Mouse (Mus musculus): ENCODE results near the gene Atf3. TPM values are rescaled to one million over a fixed set of nuclear protein-coding genes. Genes with fewer than 3 reads are reported as not detected.

The Atf3 gene
- polyA plus RNA-seq, 1 experiment, result 1.6 TPM

GRCm38 (mm10) chr1:191205791-191206190, 12.0 kb downstream of the Atf3 start:
- DNase-seq (ENCODE audit: low read depth in 1 of 2, low spot score in 2 of 2), result no peak
- H3K27ac ChIP-seq (ENCODE audit: insufficient read depth, low read length), result no peak overlapping the region
- no peaks in the 10 kb centered on the region for H3K4me1 ChIP-seq (ENCODE audit: control insufficient read depth, insufficient read depth, insufficient read length)
- H3K4me3 ChIP-seq (ENCODE audit: extremely low read depth, insufficient read depth, insufficient read length), result no peak overlapping the region
- H3K27me3 ChIP-seq (ENCODE audit: control insufficient read depth, insufficient read depth, low read length), result no peaks in the 10 kb centered on the region
- no peak for TF ChIP-seq CTCF (IDR thresholded peaks at IDR 0.05; ENCODE audit: extremely low read depth, insufficient read depth, insufficient read length, insufficient replicate concordance)
- no peak for TF ChIP-seq POLR2A (IDR thresholded peaks at IDR 0.05; ENCODE audit: low read depth, low read length)
- WGBS, result 80% methylated on average over 5 of the region's 5 CpGs
- no peaks in the 10 kb centered on the region for H3K36me3 ChIP-seq (ENCODE audit: control insufficient read depth, insufficient read depth, low read length)

GRCm38 (mm10) chr1:191204876-191205275, 13.0 kb downstream of the Atf3 start:
- 92% methylated on average over 5 of the region's 5 CpGs for WGBS
- Histone ChIP-seq H3K27me3 (ENCODE audit: control insufficient read depth, insufficient read depth, low read length) (no peaks in the 10 kb centered on the region), H3K4me1 (ENCODE audit: control insufficient read depth, insufficient read depth, insufficient read length) (no peaks in the 10 kb centered on the region), H3K4me3 (ENCODE audit: extremely low read depth, insufficient read depth, insufficient read length) (no peak overlapping the region), H3K36me3 (ENCODE audit: control insufficient read depth, insufficient read depth, low read length) (no peaks in the 10 kb centered on the region), H3K27ac (ENCODE audit: insufficient read depth, low read length) (no peak overlapping the region)
- no peak for DNase-seq (ENCODE audit: low read depth in 1 of 2, low spot score in 2 of 2)
- TF ChIP-seq POLR2A (IDR thresholded peaks at IDR 0.05; ENCODE audit: low read depth, low read length), result no peak

- 84% methylated on average over 2 of the region's 2 CpGs for WGBS
- no peak for DNase-seq (ENCODE audit: low read depth in 1 of 2, low spot score in 2 of 2)
- H3K27ac ChIP-seq (ENCODE audit: insufficient read depth, low read length), result no peak overlapping the region
These were observed 14.3 kb downstream of the Atf3 start for GRCm38 (mm10) chr1:191203496-191203895.

GRCm38 (mm10) chr1:191202208-191202952, 15.5 kb downstream of the Atf3 start:
- TF ChIP-seq POLR2A (IDR thresholded peaks at IDR 0.05; ENCODE audit: low read depth, low read length) (no peak), CTCF (IDR thresholded peaks at IDR 0.05; ENCODE audit: extremely low read depth, insufficient read depth, insufficient read length, insufficient replicate concordance) (no peak)
- no peaks in the 10 kb centered on the region for H3K27me3 ChIP-seq (ENCODE audit: control insufficient read depth, insufficient read depth, low read length)
- H3K36me3 ChIP-seq (ENCODE audit: control insufficient read depth, insufficient read depth, low read length), result no peaks in the 10 kb centered on the region
- WGBS, result 87% methylated on average over 11 of the region's 11 CpGs
- no peak overlapping the region for H3K4me3 ChIP-seq (ENCODE audit: extremely low read depth, insufficient read depth, insufficient read length)
- H3K4me1 ChIP-seq (ENCODE audit: control insufficient read depth, insufficient read depth, insufficient read length), result peaks cover 9% of the 10 kb centered on the region
- H3K27ac ChIP-seq (ENCODE audit: insufficient read depth, low read length), result no peak overlapping the region
- DNase-seq (ENCODE audit: low read depth in 1 of 2, low spot score in 2 of 2), result no peak

More at GRCm38 (mm10) chr1:191203496-191203895, 14.3 kb downstream of the Atf3 start:
- no peak for TF ChIP-seq CTCF (IDR thresholded peaks at IDR 0.05; ENCODE audit: extremely low read depth, insufficient read depth, insufficient read length, insufficient replicate concordance)
- no peak overlapping the region for H3K4me3 ChIP-seq (ENCODE audit: extremely low read depth, insufficient read depth, insufficient read length)
- H3K36me3 ChIP-seq (ENCODE audit: control insufficient read depth, insufficient read depth, low read length), result no peaks in the 10 kb centered on the region
- H3K27me3 ChIP-seq (ENCODE audit: control insufficient read depth, insufficient read depth, low read length), result no peaks in the 10 kb centered on the region
- H3K4me1 ChIP-seq (ENCODE audit: control insufficient read depth, insufficient read depth, insufficient read length), result peaks cover 5% of the 10 kb centered on the region

- DNase-seq (ENCODE audit: low read depth in 1 of 2, low spot score in 2 of 2), result peak in 1 of 2 experiments; percentile 44
- Histone ChIP-seq H3K27ac (ENCODE audit: insufficient read depth, low read length) (no peak overlapping the region), H3K4me1 (ENCODE audit: control insufficient read depth, insufficient read depth, insufficient read length) (peaks cover 9% of the 10 kb centered on the region), H3K36me3 (ENCODE audit: control insufficient read depth, insufficient read depth, low read length) (no peaks in the 10 kb centered on the region), H3K4me3 (ENCODE audit: extremely low read depth, insufficient read depth, insufficient read length) (no peak overlapping the region), H3K27me3 (ENCODE audit: control insufficient read depth, insufficient read depth, low read length) (no peaks in the 10 kb centered on the region)
- WGBS, result 66% methylated on average over 9 of the region's 9 CpGs
- no peak for TF ChIP-seq POLR2A (IDR thresholded peaks at IDR 0.05; ENCODE audit: low read depth, low read length)
These were observed 16.8 kb downstream of the Atf3 start for GRCm38 (mm10) chr1:191200816-191201602.

- TF ChIP-seq POLR2A (IDR thresholded peaks at IDR 0.05; ENCODE audit: low read depth, low read length) (no peak), CTCF (IDR thresholded peaks at IDR 0.05; ENCODE audit: extremely low read depth, insufficient read depth, insufficient read length, insufficient replicate concordance) (no peak)
- no peaks in the 10 kb centered on the region for H3K27me3 ChIP-seq (ENCODE audit: control insufficient read depth, insufficient read depth, low read length)
- WGBS, result 9% methylated on average over 7 of the region's 7 CpGs
- no peak overlapping the region; the same call in 1 of the 2 replicates for H3K27ac ChIP-seq (ENCODE audit: insufficient read depth, low read length)
- no peak overlapping the region for H3K4me3 ChIP-seq (ENCODE audit: extremely low read depth, insufficient read depth, insufficient read length)
- DNase-seq (ENCODE audit: low read depth in 1 of 2, low spot score in 2 of 2), result peak; percentile 33 to 75
- no peaks in the 10 kb centered on the region for H3K36me3 ChIP-seq (ENCODE audit: control insufficient read depth, insufficient read depth, low read length)
- H3K4me1 ChIP-seq (ENCODE audit: control insufficient read depth, insufficient read depth, insufficient read length), result peaks cover 12% of the 10 kb centered on the region
These were observed 19.9 kb downstream of the Atf3 start for GRCm38 (mm10) chr1:191197916-191198315.

GRCm38 (mm10) chr1:191196016-191196415, 21.8 kb downstream of the Atf3 start:
- 94% methylated on average over 6 of the region's 6 CpGs for WGBS
- TF ChIP-seq POLR2A (IDR thresholded peaks at IDR 0.05; ENCODE audit: low read depth, low read length) (no peak), CTCF (IDR thresholded peaks at IDR 0.05; ENCODE audit: extremely low read depth, insufficient read depth, insufficient read length, insufficient replicate concordance) (no peak)
- Histone ChIP-seq H3K36me3 (ENCODE audit: control insufficient read depth, insufficient read depth, low read length) (no peaks in the 10 kb centered on the region), H3K27ac (ENCODE audit: insufficient read depth, low read length) (no peak overlapping the region), H3K4me1 (ENCODE audit: control insufficient read depth, insufficient read depth, insufficient read length) (peaks cover 16% of the 10 kb centered on the region), H3K27me3 (ENCODE audit: control insufficient read depth, insufficient read depth, low read length) (no peaks in the 10 kb centered on the region), H3K4me3 (ENCODE audit: extremely low read depth, insufficient read depth, insufficient read length) (no peak overlapping the region)
- no peak for DNase-seq (ENCODE audit: low read depth in 1 of 2, low spot score in 2 of 2)
